Mouse (Mus musculus) heart, adult 2 months (tissue): ENCODE data around the gene Cartpt.

Experiments used
- CTCF ChIP-seq: fragments of 200-600 bp; IDR thresholded peaks from 2 replicates; pipeline ENCODE4 v1.8.1; 2022; ENCODE audit warnings: antibody characterized with exemption, mild to moderate bottlenecking, moderate library complexity
- POLR2A ChIP-seq: fragments of 200-500 bp; IDR thresholded peaks from 2 replicates; pipeline ENCODE4 v1.6.1; 2011; ENCODE audit warnings: mild to moderate bottlenecking, low read depth, low read length, control low read depth; ENCODE audit not compliant: insufficient read depth

DNA sequence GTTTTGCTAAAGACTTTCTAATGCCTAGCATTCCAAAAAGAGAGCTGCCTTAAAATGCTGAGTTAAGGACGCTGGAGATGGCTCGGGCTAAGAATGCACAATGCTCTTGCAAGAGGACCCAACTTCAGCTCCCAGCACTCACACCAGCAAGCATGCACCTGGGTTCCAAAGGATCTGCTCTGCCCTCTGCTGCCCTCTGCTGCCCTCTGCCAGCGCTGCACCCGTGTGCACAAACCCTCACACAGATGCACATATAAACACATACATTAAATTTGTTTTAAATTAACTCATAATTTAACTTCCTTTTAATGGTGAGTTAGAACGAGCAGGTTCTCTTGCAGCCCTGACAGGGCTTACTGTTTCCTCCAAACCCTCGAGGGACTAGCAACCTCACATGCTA, 32.5 kb downstream of the Cartpt start:
- no peak for TF ChIP-seq CTCF
- TF ChIP-seq POLR2A: no peak
